Comparison of ENCODE assay signal across 26 mouse cellular contexts in the genomic region with DNA sequence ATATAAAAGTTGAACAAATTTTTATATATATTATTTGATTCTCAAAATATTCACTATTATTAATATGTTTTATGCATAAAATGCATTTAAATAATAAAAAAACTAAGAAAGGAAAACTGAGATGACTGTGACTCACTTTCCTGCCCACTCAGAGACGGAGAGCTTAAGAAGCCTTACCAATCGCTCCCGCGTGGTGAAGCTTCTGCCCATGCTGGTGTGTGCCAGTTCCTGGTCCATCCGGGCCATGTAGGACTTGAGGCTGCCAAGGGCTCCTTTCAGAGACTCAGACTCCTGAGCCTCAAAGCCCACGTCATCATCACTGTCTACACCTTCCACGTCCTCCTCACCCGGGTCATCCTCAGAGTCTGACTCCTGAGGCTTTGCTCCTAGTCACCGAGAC. TPM values are rescaled to one million over a fixed set of nuclear protein-coding genes. Genes with fewer than 3 reads are reported as not detected.
"Had no signal": no experiment of that assay in that cellular context is flagged by ENCODE, and none has a peak within 500 bp of the region (broad histone marks: within the 10 kb centered on the region; RNA-seq: fewer than 3 reads in every experiment).

No protein-coding gene starts in this region.

- ATAC-seq: hindbrain, postnatal 0 days; intestine, embryonic 16.5 days; liver, embryonic 12.5 days had no signal

- DNase-seq: gastrocnemius, postnatal 14 days; gastrocnemius, postnatal 36 days; heart, adult 11 months; heart, adult 2 months; heart, postnatal 14 days; heart, postnatal 36 days; kidney, adult 11 months; kidney, adult 2 months; kidney, adult 9 months; kidney, postnatal 14 days; kidney, postnatal 36 days; layer of hippocampus, adult 9-11 months; layer of hippocampus, postnatal 36 days; left cerebral cortex, postnatal 4 days had no signal

RNA-seq across cellular contexts. Expression of a gene that starts 55.2 kb away (rescaled TPM):
- total RNA-seq: gastrocnemius, adult 18-20 months; gastrocnemius, adult 8-10 months; gastrocnemius, postnatal 14 days; gastrocnemius, postnatal 36 days; heart, adult 2 months; heart, postnatal 14 days; heart, postnatal 36 days; hematopoietic stem cell, adult 5-6 weeks; hindbrain, postnatal 0 days; layer of hippocampus, adult 18-20 months; layer of hippocampus, adult 8-10 months; layer of hippocampus, postnatal 14 days; layer of hippocampus, postnatal 36 days; left cerebral cortex, adult 2 months; left cerebral cortex, postnatal 25 days; left cerebral cortex, postnatal 4 days; liver, adult 2 months had no signal
